8 mouse cellular contexts compared by ENCODE assay signal in genomic region chr10:61695703-61696559, GRCm38 (mm10). TPM values are rescaled to one million over a fixed set of nuclear protein-coding genes. Genes with fewer than 3 reads are reported as not detected.
DNase-seq lines count a peak whose midpoint lies in the region; ATAC-seq lines count a peak whose summit lies in the region.

No protein-coding gene starts in this region.

- no peaks in the 10 kb centered on the region; the same call in 1 of the 2 replicates for H3K36me3 ChIP-seq in hindbrain, embryonic 11.5 days (ENCODE audit: control insufficient read depth, insufficient read depth, low read length)
- peaks cover 43% of the 10 kb centered on the region for H3K36me3 ChIP-seq in liver, embryonic 13.5 days

- ATAC-seq in frontal cortex, adult (ENCODE audit: low TSS enrichment), result peak; percentile 48
- ATAC-seq in hindbrain, embryonic 11.5 days (ENCODE audit: low FRiP score), result no peak; the same call in 1 of the 2 replicates
- peak; percentile 63 for ATAC-seq in liver, embryonic 13.5 days (ENCODE audit: low read depth)

- H3K9ac ChIP-seq in hindbrain, embryonic 11.5 days (ENCODE audit: low read depth, low read length), result peak overlapping the region; percentile 74
- H3K9ac ChIP-seq in liver, embryonic 13.5 days, result peak overlapping the region; percentile 87

- H3K27me3 ChIP-seq in hindbrain, embryonic 11.5 days (ENCODE audit: control insufficient read depth, insufficient read depth, low read length), result no peaks in the 10 kb centered on the region
- H3K27me3 ChIP-seq in liver, embryonic 13.5 days, result no peaks in the 10 kb centered on the region

- peak overlapping the region; percentile 89 for H3K4me3 ChIP-seq in hindbrain, embryonic 11.5 days (ENCODE audit: low read depth, low read length)
- H3K4me3 ChIP-seq in liver, embryonic 13.5 days (replicated peaks), result peak overlapping the region; percentile 96

- H3K27ac ChIP-seq in hindbrain, embryonic 11.5 days (ENCODE audit: low read depth, low read length), result peak overlapping the region; percentile 36; the same call in 1 of the 2 replicates
- peak overlapping the region; percentile 73 for H3K27ac ChIP-seq in liver, embryonic 13.5 days

- peaks cover 12% of the 10 kb centered on the region for H3K4me1 ChIP-seq in hindbrain, embryonic 11.5 days (replicated peaks; ENCODE audit: control insufficient read depth, insufficient read depth, low read length)
- peaks cover 32% of the 10 kb centered on the region for H3K4me1 ChIP-seq in liver, embryonic 13.5 days (replicated peaks)

- H3K9me3 ChIP-seq in hindbrain, embryonic 11.5 days (ENCODE audit: control insufficient read depth, low read length), result no peaks in the 10 kb centered on the region
- H3K9me3 ChIP-seq in liver, embryonic 13.5 days (replicated peaks), result no peaks in the 10 kb centered on the region

- DNase-seq in frontal cortex, postnatal 14 days (ENCODE audit: low spot score in 2 of 2), result no peak
- DNase-seq in urinary bladder, postnatal 14 days (ENCODE audit: low spot score), result peak; percentile 11
- DNase-seq in urinary bladder, postnatal 36 days (ENCODE audit: low spot score in 2 of 2), result no peak
- peak; percentile 48 for DNase-seq in hindbrain, embryonic 11.5 days (ENCODE audit: low spot score)
- no peak for DNase-seq in liver, embryonic 13.5 days
- DNase-seq in right cerebral cortex, postnatal 4 days, result peak; percentile 26
- DNase-seq in natural killer cell, adult 2 months (ENCODE audit: low spot score in 2 of 2), result no peak

- H3K4me2 ChIP-seq in hindbrain, embryonic 11.5 days (replicated peaks; ENCODE audit: low read depth, low read length), result peak overlapping the region; percentile 99
- peak overlapping the region; percentile 99 for H3K4me2 ChIP-seq in liver, embryonic 13.5 days

- WGBS in hindbrain, embryonic 11.5 days, result under 1% methylated on average over 102 of the region's 111 CpGs
- under 1% methylated on average over 106 of the region's 111 CpGs for WGBS in liver, embryonic 13.5 days (ENCODE audit: insufficient replicate concordance)

RNA-seq across cellular contexts. Expression of gene Tysnd1, which starts 0.6 kb away (rescaled TPM):
- polyA plus RNA-seq in hindbrain, embryonic 11.5 days (2014; fragmentation: Nextera tagmentation; extraction: Ambion mirVana), result 29.6 and 30.7 TPM in 2 replicates
- 19.2 and 19.6 TPM in 2 replicates for polyA plus RNA-seq in liver, embryonic 13.5 days (2015; fragmentation: Nextera tagmentation; extraction: Ambion mirVana)

RNA-seq across cellular contexts. Expression of gene Sar1a, which starts 15.8 kb away (rescaled TPM):
- polyA plus RNA-seq in hindbrain, embryonic 11.5 days (2014; fragmentation: Nextera tagmentation; extraction: Ambion mirVana), result 246 and 248 TPM in 2 replicates
- polyA plus RNA-seq in liver, embryonic 13.5 days (2015; fragmentation: Nextera tagmentation; extraction: Ambion mirVana), result 89.1 and 99.9 TPM in 2 replicates

RNA-seq across cellular contexts. Expression of gene Aifm2, which starts 19.1 kb away (rescaled TPM):
- polyA plus RNA-seq in hindbrain, embryonic 11.5 days (2014; fragmentation: Nextera tagmentation; extraction: Ambion mirVana), result 5.0 and 6.1 TPM in 2 replicates
- polyA plus RNA-seq in liver, embryonic 13.5 days (2015; fragmentation: Nextera tagmentation; extraction: Ambion mirVana), result 3.0 and 3.1 TPM in 2 replicates

RNA-seq across cellular contexts. Expression of gene Ppa1, which starts 47.6 kb away (rescaled TPM):
- polyA plus RNA-seq in hindbrain, embryonic 11.5 days (2014; fragmentation: Nextera tagmentation; extraction: Ambion mirVana), result 276 and 297 TPM in 2 replicates
- polyA plus RNA-seq in liver, embryonic 13.5 days (2015; fragmentation: Nextera tagmentation; extraction: Ambion mirVana), result 140 and 158 TPM in 2 replicates

Comparison
In these comparisons a context has a peak if more than half of its experiments do, and no peak if none do; other contexts are left out.
1. DNase-seq: peak in urinary bladder, postnatal 14 days (single experiment), hindbrain, embryonic 11.5 days (single experiment) and right cerebral cortex, postnatal 4 days (single experiment); none in frontal cortex, postnatal 14 days (0 of 2), urinary bladder, postnatal 36 days (0 of 2), liver, embryonic 13.5 days (single experiment) and natural killer cell, adult 2 months (0 of 2).